Mouse (Mus musculus) retina, embryonic 14.5 days (tissue): ENCODE data around the gene 1810043G02Rik.
"Not testable (repeated sequence)": the region's sequence is repeated elsewhere in the genome, so short reads cannot be mapped to it uniquely, and the experiment has no call there.

Experiments
- DNase-seq: peaks from one replicate; pipeline ENCODE4 v3.0.0-alpha.2; 2015; ENCODE audit warnings: low spot score

The 1810043G02Rik gene

DNA sequence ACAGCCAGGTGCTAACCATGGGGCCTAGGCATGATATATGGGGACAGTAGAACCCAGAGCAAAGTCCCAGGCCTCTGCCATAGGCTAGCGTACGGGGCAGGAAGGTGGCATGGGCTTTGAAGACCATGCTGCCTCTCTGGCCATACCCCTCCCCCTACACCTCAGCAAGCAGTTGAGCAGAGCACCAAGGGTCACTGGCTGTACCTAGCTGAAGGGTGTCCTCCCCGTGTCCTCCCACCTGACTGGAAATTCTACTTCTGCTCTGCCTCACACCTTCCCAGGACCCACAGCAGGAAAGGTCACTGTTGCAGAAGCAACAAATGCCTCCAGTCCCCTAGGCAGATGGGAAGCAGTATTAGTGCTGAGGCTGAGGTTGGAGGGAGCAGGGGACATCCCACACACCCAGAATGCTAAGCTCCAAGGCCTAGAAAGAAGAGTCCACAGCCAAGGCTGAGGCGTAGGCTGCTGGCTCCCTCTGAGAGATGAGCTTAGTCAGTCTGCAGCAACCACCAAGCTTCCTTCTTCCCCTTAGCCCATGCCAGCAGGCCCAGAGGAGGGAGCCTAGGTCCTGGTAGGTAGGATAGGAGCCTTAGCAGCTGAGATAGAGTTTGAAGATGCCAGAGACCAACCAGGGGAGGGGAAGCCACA lies 27.6 kb downstream of the 1810043G02Rik start:
- DNase-seq, result no peak

GRCm38 (mm10) chr10:78007203-78007602 lies 28.9 kb downstream of the 1810043G02Rik start:
- DNase-seq, result no peak

DNA sequence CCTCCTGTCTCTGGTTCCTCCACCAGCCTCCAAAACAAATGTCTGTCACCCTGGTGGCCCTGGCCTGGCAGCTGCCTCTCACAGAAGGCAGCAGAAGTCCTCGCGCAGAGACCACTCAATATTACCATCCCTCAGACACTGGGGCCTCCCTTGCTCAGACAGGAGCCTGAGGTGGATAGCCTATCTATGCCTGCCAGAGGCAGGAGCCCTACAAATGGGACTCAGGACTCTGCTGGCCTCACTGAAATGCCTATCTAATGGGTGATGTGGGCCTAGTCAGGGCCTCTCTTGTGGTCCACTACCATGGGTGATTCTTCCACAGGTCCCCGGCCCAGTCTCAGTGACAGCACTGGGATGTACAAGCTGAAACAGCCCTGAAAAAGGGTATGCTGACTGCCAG lies 29.8 kb downstream of the 1810043G02Rik start:
- no peak for DNase-seq

- DNase-seq, result peak; percentile 93
These were observed 31.0 kb downstream of the 1810043G02Rik start for GRCm38 (mm10) chr10:78009184-78009944.

DNA sequence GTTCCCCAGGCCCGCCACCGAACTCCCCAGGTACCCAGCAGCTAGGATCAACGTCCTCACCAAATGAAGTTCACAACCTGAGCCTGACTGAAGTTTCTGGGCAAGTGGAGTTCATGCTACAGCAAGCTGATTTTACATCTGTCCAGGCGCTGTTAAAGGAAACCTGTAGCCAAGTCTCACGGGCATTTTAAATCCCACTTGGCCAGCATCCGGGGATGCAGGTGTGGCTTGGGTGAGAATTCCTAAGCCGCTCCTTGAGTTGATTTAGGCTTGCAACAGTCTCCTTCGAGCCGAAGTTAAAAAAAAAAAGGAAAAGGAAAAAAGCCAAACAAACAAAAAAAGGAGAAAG lies 31.6 kb downstream of the 1810043G02Rik start, which contains the start of gene Pfkl:
Gene Pfkl, minus strand, starts transcription at position 139 of the 349 bp plus-strand sequence.
- DNase-seq, result no peak

GRCm38 (mm10) chr10:78010335-78010734 lies 32.0 kb downstream of the 1810043G02Rik start:
- no peak for DNase-seq

DNA sequence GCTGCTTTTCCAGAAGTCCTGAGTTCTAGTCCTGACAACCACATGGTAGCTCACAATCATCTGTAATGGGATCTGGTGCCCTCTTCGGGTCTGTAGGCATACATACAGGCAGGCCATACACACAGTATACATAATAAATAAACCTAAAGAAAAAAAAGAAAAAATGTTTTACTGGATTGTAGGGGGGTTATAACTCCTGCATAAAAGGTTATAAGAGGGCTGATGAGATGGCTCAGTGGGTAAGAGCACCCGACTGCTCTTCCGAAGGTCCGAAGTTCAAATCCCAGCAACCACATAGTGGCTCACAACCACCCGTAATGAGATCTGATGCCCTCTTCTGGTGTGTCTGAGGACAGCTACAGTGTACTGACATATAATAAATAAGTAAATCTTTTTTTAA lies 32.8 kb downstream of the 1810043G02Rik start:
- not testable (repeated sequence) for DNase-seq

GRCm38 (mm10) chr10:78012661-78013495 lies 34.6 kb downstream of the 1810043G02Rik start:
- DNase-seq, result no peak

- DNase-seq, result no peak
These were observed 37.2 kb downstream of the 1810043G02Rik start for GRCm38 (mm10) chr10:78015489-78015888.

DNA sequence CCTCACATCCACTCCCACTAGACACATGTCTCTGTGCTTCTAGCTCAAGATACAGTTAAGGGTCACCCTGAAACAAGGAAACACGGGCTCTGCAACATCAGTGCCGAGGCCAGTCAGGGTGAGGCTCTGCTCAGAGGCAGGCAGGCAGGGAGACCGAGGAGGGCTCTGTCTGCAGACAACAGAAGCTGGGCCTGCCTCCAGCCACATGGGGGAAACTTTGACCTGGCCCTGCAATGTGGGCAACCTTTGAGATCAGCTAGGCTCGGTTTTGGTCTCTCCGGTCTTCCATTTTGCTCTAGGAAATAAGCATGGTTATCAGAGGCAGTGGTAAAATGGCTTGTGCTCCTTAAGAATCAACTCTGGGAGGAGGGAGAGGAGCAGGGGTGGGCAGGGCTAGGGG lies 38.0 kb downstream of the 1810043G02Rik start:
- no peak for DNase-seq

DNA sequence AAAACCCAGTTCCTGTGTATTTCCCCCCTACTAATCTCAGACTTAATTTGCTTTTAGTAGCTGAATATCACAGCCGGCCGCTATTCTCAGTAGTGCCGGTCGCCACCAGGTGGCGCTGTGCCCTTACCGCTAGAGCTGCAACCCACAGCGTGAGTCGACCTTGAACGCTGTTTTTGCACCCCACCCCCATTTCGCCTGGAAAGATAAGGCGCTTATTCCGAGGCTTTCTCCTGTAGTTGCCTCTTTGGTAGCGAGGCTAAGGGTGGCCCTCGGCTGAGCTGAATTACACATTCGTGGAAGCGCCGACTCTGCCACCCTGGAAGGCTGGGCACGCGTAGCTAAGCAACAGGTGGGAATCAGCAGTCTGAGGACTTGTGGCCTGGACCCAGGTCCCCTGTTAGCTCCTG lies 40.5 kb downstream of the 1810043G02Rik start:
- peak; percentile 94 for DNase-seq

DNA sequence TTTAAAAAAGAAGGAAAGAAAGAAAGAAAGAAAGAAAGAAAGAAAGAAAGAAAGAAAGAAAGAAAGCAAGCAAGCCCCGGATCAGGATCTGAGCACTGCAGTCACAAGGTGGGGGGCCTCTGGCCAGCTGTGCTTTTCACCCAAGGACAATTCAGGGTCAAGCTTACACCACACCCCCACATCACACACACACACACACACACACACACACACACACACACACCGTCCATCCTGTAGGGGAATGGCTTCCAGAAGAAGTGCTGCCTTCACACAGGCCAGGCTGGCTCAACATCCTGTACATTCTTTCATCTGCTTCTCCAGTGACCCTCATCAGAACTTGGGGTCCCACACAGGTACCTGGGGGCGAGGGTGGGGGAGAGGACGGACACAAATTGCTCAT lies 41.0 kb downstream of the 1810043G02Rik start:
- DNase-seq, result no peak

GRCm38 (mm10) chr10:78019984-78020383 lies 41.7 kb downstream of the 1810043G02Rik start:
- DNase-seq, result not testable (repeated sequence)

DNA sequence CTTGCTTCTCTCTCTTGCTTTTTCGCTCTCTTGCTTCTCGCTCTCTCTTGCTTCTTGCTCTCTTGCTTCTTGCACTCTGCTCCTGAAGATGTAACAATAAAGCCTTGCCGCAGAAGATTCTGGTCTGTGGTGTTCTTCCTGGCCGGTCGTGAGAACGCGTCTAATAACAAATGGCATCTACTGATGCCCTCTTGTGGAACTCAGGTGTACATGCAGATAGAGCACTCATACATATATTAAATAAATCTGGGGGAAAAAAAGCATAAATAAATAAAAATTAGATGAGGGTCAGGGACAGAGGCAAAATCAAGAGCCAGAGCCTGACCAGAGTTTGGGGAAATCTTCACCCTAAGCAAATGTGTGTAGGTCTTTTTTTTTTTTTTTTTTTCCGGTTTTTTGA lies 47.1 kb downstream of the 1810043G02Rik start:
- DNase-seq, result not testable (repeated sequence)

GRCm38 (mm10) chr10:78028129-78028528 lies 49.8 kb downstream of the 1810043G02Rik start:
- peak; percentile 90 for DNase-seq

DNA sequence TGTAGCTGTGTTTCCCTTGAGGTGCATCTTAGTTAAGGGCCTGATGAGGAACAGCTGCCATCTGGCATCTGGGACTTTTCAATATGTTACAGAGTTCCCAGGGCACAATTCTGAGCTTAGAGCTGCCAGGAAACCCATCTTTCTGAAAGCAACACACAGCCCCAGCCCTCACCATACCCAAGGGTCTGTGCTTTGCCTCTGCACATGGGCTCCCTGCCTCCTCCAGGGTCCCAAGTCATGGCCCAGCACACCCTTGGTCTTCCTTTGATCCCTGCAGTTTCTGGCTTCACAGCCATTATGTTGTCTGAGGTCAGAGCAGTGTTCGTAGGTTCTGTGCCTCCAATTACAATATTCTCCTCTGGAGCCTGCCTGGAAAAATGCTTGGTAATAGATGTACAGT lies 50.8 kb downstream of the 1810043G02Rik start:
- no peak for DNase-seq

DNA sequence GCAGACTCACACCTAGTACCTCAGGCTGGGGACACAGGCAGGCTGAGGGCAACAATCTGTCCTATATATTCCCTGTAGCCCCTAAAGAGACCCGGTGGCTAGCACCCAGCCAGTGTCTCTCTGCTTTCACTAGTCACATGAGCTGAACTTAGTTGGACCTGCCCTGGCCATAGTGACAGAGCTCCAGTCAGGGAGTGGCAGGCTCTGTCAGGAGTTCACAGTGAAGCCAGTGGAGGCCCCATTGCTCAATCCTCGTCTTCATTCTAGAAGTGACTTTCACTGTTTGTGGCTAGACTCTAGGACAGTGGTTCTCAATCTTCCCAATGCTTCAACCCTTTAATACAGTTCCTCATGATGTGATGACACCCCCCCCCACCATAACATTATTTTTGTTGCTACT lies 53.7 kb downstream of the 1810043G02Rik start:
- no peak for DNase-seq
